Comparison of ENCODE assay signal across 7 mouse cellular contexts in genomic region chr5:93043688-93044583, GRCm38 (mm10). TPM values are rescaled to one million over a fixed set of nuclear protein-coding genes. Genes with fewer than 3 reads are reported as not detected.
DNase-seq lines count a peak whose midpoint lies in the region; ATAC-seq and TF ChIP-seq lines count a peak whose summit lies in the region.

No protein-coding gene starts in this region.

- peak overlapping the region; percentile 10; the same call in 1 of the 2 replicates for H3K4me3 ChIP-seq in spleen, adult 2 months (ENCODE audit: extremely low read depth, insufficient read depth, insufficient read length)
- H3K4me3 ChIP-seq in forebrain, embryonic 14.5 days (ENCODE audit: low read depth, low read length), result peak overlapping the region; percentile 43
- peak overlapping the region; percentile 43 for H3K4me3 ChIP-seq in kidney, postnatal 0 days (replicated peaks; ENCODE audit: low read depth, low read length)
- H3K4me3 ChIP-seq in midbrain, embryonic 15.5 days, result peak overlapping the region; percentile 48

- no peak overlapping the region for H3K27ac ChIP-seq in spleen, adult 2 months (ENCODE audit: insufficient read depth, low read length)
- H3K27ac ChIP-seq in forebrain, embryonic 14.5 days (ENCODE audit: low read depth, low read length), result no peak overlapping the region
- no peak overlapping the region for H3K27ac ChIP-seq in kidney, postnatal 0 days
- no peak overlapping the region for H3K27ac ChIP-seq in midbrain, embryonic 15.5 days

- TF ChIP-seq CTCF in spleen, adult 2 months (IDR thresholded peaks at IDR 0.05; ENCODE audit: extremely low read depth, insufficient read depth, insufficient read length, insufficient replicate concordance), result no peak
- no peak for TF ChIP-seq CTCF in kidney, postnatal 0 days (IDR thresholded peaks at IDR 0.05; ENCODE audit: low read depth)

- peaks cover 5% of the 10 kb centered on the region; the same call in 1 of the 2 replicates for H3K4me1 ChIP-seq in spleen, adult 2 months (ENCODE audit: control insufficient read depth, insufficient read depth, insufficient read length)
- H3K4me1 ChIP-seq in forebrain, embryonic 14.5 days (ENCODE audit: control insufficient read depth, insufficient read depth, low read length), result peaks cover 18% of the 10 kb centered on the region
- H3K4me1 ChIP-seq in kidney, postnatal 0 days (replicated peaks; ENCODE audit: insufficient read depth, low read length), result peaks cover 17% of the 10 kb centered on the region
- H3K4me1 ChIP-seq in midbrain, embryonic 15.5 days, result peaks cover 21% of the 10 kb centered on the region

- ATAC-seq in forebrain, embryonic 14.5 days, result peak; percentile 21
- 0 out of 2 replicates have a peak, but pooled peaks have one; percentile 2 for ATAC-seq in kidney, postnatal 0 days (replicated peaks; ENCODE audit: low FRiP score, low read depth)
- peak; percentile 38 for ATAC-seq in midbrain, embryonic 15.5 days (replicated peaks)

- H3K9me3 ChIP-seq in forebrain, embryonic 14.5 days (replicated peaks; ENCODE audit: control insufficient read depth, low read length), result no peaks in the 10 kb centered on the region
- H3K9me3 ChIP-seq in kidney, postnatal 0 days (replicated peaks; ENCODE audit: low read length), result no peaks in the 10 kb centered on the region
- H3K9me3 ChIP-seq in midbrain, embryonic 15.5 days, result no peaks in the 10 kb centered on the region

- no peak for DNase-seq in spleen, adult 2 months (ENCODE audit: low read depth in 1 of 2, low spot score in 2 of 2)
- no peak for DNase-seq in spleen, postnatal 14 days (ENCODE audit: low spot score in 2 of 2)
- no peak for DNase-seq in forebrain, embryonic 14.5 days (ENCODE audit: low spot score)
- DNase-seq in kidney, postnatal 0 days (ENCODE audit: low spot score), result no peak
- DNase-seq in urinary bladder, postnatal 4 days (ENCODE audit: low spot score in 2 of 2), result no peak
- no peak for DNase-seq in thymus, postnatal 0 days (ENCODE audit: low spot score)

- H3K9ac ChIP-seq in forebrain, embryonic 14.5 days (ENCODE audit: low read length), result peak overlapping the region; percentile 57; the same call in 1 of the 2 replicates
- H3K9ac ChIP-seq in kidney, postnatal 0 days (ENCODE audit: low read depth, low read length), result peak overlapping the region; percentile 56
- peak overlapping the region; percentile 22; the same call in 1 of the 2 replicates for H3K9ac ChIP-seq in midbrain, embryonic 15.5 days

- peaks cover 17% of the 10 kb centered on the region for H3K27me3 ChIP-seq in spleen, adult 2 months (ENCODE audit: control insufficient read depth, insufficient read depth, low read length)
- H3K27me3 ChIP-seq in forebrain, embryonic 14.5 days (replicated peaks; ENCODE audit: control insufficient read depth, insufficient read depth, low read length), result peaks cover 57% of the 10 kb centered on the region
- no peaks in the 10 kb centered on the region for H3K27me3 ChIP-seq in kidney, postnatal 0 days (ENCODE audit: insufficient read depth, low read length)
- peaks cover 67% of the 10 kb centered on the region for H3K27me3 ChIP-seq in midbrain, embryonic 15.5 days (replicated peaks)

- H3K4me2 ChIP-seq in forebrain, embryonic 14.5 days (ENCODE audit: low read length), result peak overlapping the region; percentile 94
- H3K4me2 ChIP-seq in kidney, postnatal 0 days (ENCODE audit: low read length), result peak overlapping the region; percentile 79
- peak overlapping the region; percentile 98 for H3K4me2 ChIP-seq in midbrain, embryonic 15.5 days

- H3K36me3 ChIP-seq in spleen, adult 2 months (ENCODE audit: control insufficient read depth, insufficient read depth, low read length), result no peaks in the 10 kb centered on the region
- H3K36me3 ChIP-seq in forebrain, embryonic 14.5 days (ENCODE audit: control insufficient read depth, insufficient read depth, low read length), result no peaks in the 10 kb centered on the region
- no peaks in the 10 kb centered on the region for H3K36me3 ChIP-seq in kidney, postnatal 0 days (ENCODE audit: insufficient read depth, low read length)
- H3K36me3 ChIP-seq in midbrain, embryonic 15.5 days (replicated peaks), result no peaks in the 10 kb centered on the region

- no peak for TF ChIP-seq POLR2A in spleen, adult 2 months (IDR thresholded peaks at IDR 0.05; ENCODE audit: low read depth, low read length)

- 7% methylated on average over 69 of the region's 69 CpGs for WGBS in spleen, adult 2 months
- WGBS in forebrain, embryonic 14.5 days, result 2% methylated on average over 64 of the region's 69 CpGs
- WGBS in kidney, postnatal 0 days, result 2% methylated on average over 61 of the region's 69 CpGs
- WGBS in midbrain, embryonic 15.5 days, result 3% methylated on average over 65 of the region's 69 CpGs

RNA-seq across cellular contexts. Expression of gene Sowahb, which starts 0.9 kb away (rescaled TPM):
- polyA plus RNA-seq in spleen, adult 2 months (2012; rRNA removed), result not detected in 2 replicates
- polyA plus RNA-seq in forebrain, embryonic 14.5 days (2014; fragmentation: Nextera tagmentation; extraction: Ambion mirVana), result 0.05 TPM in 1 of 2 replicates, not detected in the other
- polyA plus RNA-seq in kidney, postnatal 0 days (2015; fragmentation: Nextera tagmentation; extraction: Ambion mirVana), result 1.8 and 2.2 TPM in 2 replicates
- 0.04 TPM in 2 replicates for polyA plus RNA-seq in midbrain, embryonic 15.5 days (2015; fragmentation: Nextera tagmentation; extraction: Ambion mirVana)
- 0.35 and 0.42 TPM in 2 replicates for polyA plus RNA-seq in thymus, postnatal 0 days (2015; fragmentation: Nextera tagmentation; extraction: Ambion mirVana)

RNA-seq across cellular contexts. Expression of gene Sept11, which starts 49.3 kb away (rescaled TPM):
- polyA plus RNA-seq in spleen, adult 2 months (2012; rRNA removed), result 21.2 and 26.0 TPM in 2 replicates
- 149 and 167 TPM in 2 replicates for polyA plus RNA-seq in forebrain, embryonic 14.5 days (2014; fragmentation: Nextera tagmentation; extraction: Ambion mirVana)
- 140 and 154 TPM in 2 replicates for polyA plus RNA-seq in kidney, postnatal 0 days (2015; fragmentation: Nextera tagmentation; extraction: Ambion mirVana)
- 148 TPM in 2 replicates for polyA plus RNA-seq in midbrain, embryonic 15.5 days (2015; fragmentation: Nextera tagmentation; extraction: Ambion mirVana)
- polyA plus RNA-seq in thymus, postnatal 0 days (2015; fragmentation: Nextera tagmentation; extraction: Ambion mirVana), result 59.9 and 61.0 TPM in 2 replicates
